Mouse (Mus musculus): ENCODE measurements around the gene Slfn3.
"Not testable (repeated sequence)": the region's sequence is repeated elsewhere in the genome, so short reads cannot be mapped to it uniquely, and the experiment has no call there.

The Slfn3 gene

GRCm38 (mm10) chr11:83191134-83191893, at the start of gene Slfn3:
TSS of gene Slfn3 (plus strand) at chr11:83191330.
- DNase-seq: peak; percentile 67 to 70

GRCm38 (mm10) chr11:83148939-83149338, 42.2 kb upstream of the Slfn3 start:
- DNase-seq: not testable (repeated sequence)

GRCm38 (mm10) chr11:83174948-83175539, 16.1 kb upstream of the Slfn3 start, which contains the start of gene Slfn4:
TSS of gene Slfn4 (plus strand) at chr11:83175186.
- no peak for DNase-seq

GRCm38 (mm10) chr11:83192001-83192400, 871 bp downstream of the Slfn3 start:
- peak in 1 of 2 experiments; percentile 40 for DNase-seq

- DNase-seq: no peak
These were observed 13.9 kb downstream of the Slfn3 start for GRCm38 (mm10) chr11:83205002-83205401.

- no peak for DNase-seq
These were observed 25.0 kb downstream of the Slfn3 start for GRCm38 (mm10) chr11:83216119-83216518.

- no peak for DNase-seq
These were observed 30.3 kb downstream of the Slfn3 start for GRCm38 (mm10) chr11:83221328-83221877.

GRCm38 (mm10) chr11:83223367-83223766, 32.2 kb downstream of the Slfn3 start:
- peak; percentile 69 to 70 for DNase-seq

GRCm38 (mm10) chr11:83223793-83224192, 32.7 kb downstream of the Slfn3 start:
- DNase-seq: peak in 1 of 2 experiments; percentile 43

- DNase-seq: peak; percentile 63 to 76
These were observed 33.1 kb downstream of the Slfn3 start for GRCm38 (mm10) chr11:83224217-83224616.

- DNase-seq: no peak
These were observed 33.6 kb downstream of the Slfn3 start for GRCm38 (mm10) chr11:83224750-83225149.

- no peak for DNase-seq
These were observed 34.3 kb downstream of the Slfn3 start for GRCm38 (mm10) chr11:83225371-83225960.

GRCm38 (mm10) chr11:83227926-83228723, 37.0 kb downstream of the Slfn3 start:
- no peak for DNase-seq

GRCm38 (mm10) chr11:83230966-83231365, 39.8 kb downstream of the Slfn3 start:
- peak; percentile 45 to 50 for DNase-seq

- DNase-seq: not testable (repeated sequence)
These were observed 42.5 kb downstream of the Slfn3 start for GRCm38 (mm10) chr11:83233621-83234020.

- not testable (repeated sequence) for DNase-seq
These were observed 46.3 kb downstream of the Slfn3 start for GRCm38 (mm10) chr11:83237390-83237789.

- no peak for DNase-seq
These were observed 47.3 kb downstream of the Slfn3 start for GRCm38 (mm10) chr11:83238389-83238788.

GRCm38 (mm10) chr11:83239811-83240210, 48.7 kb downstream of the Slfn3 start:
- no peak for DNase-seq

- not testable (repeated sequence) for DNase-seq
These were observed 66.1 kb downstream of the Slfn3 start for GRCm38 (mm10) chr11:83257211-83257610.

GRCm38 (mm10) chr11:83262673-83263072, 71.5 kb downstream of the Slfn3 start:
- no peak for DNase-seq

GRCm38 (mm10) chr11:83263146-83263545, 72.0 kb downstream of the Slfn3 start:
- DNase-seq: peak; percentile 10

All from B cell, adult 2 months (primary cell).